Mouse (Mus musculus): ENCODE results near the gene Ddx39b.

DNA sequence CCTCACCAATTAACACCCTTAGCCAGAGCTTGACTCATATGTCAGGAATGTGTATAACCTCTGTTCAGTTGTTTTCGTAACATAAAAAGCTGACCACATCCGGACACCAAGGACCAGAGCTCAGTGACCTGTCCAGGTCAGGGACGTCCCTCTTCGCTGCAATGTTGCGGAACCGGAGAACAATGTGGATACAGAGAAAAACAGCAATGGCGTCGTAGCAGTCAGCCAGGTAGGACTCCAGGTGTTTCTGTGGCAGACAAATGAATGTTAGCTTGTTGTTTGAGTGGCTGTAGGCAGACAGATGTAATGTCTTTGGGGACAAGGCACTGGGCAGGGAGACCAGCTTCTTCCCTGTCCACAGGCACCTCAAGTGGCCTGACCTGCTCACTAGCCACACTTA lies 36.5 kb downstream of the Ddx39b start:
- TF ChIP-seq CTCF (IDR thresholded peaks at IDR 0.05; ENCODE audit: extremely low read depth, insufficient read depth, insufficient read length, insufficient replicate concordance): no peak
- TF ChIP-seq POLR2A (IDR thresholded peaks at IDR 0.05; ENCODE audit: low read depth, low read length): no peak

Data from spleen, adult 2 months (tissue).